Mouse (Mus musculus) liver, postnatal 0 days (tissue): Measurements from ENCODE around the gene Cep170. TPM values are rescaled to one million over a fixed set of nuclear protein-coding genes. Genes with fewer than 3 reads are reported as not detected.

Experiments
- ATAC-seq: fragments of 200-750 bp; cut with Nextera tagmentation; 2 replicates; pipeline ENCODE4 v1.8.0; 2017; ENCODE audit warnings: mild to moderate bottlenecking, moderate library complexity
- DNase-seq: peaks from one replicate; pipeline ENCODE4 v3.0.0-alpha.2; 2016
- H3K27ac ChIP-seq: fragments of 300-500 bp; sonication (generic); 2 replicates; pipeline ENCODE4 v1.5.1; 2014; ENCODE audit warnings: antibody characterized with exemption, moderate library complexity, mild to moderate bottlenecking, low read depth
- H3K27me3 ChIP-seq: fragments of 300-500 bp; sonication (generic); 2 replicates; pipeline ENCODE4 v1.6.1; 2014; ENCODE audit warnings: low read length, control low read depth, mixed read lengths; ENCODE audit not compliant: insufficient read depth
- H3K36me3 ChIP-seq: fragments of 300-500 bp; sonication (generic); replicated peaks from 2 replicates; pipeline ENCODE4 v1.6.1; 2014; ENCODE audit warnings: mild to moderate bottlenecking, control low read depth, low read length, moderate library complexity, mixed read lengths; ENCODE audit not compliant: insufficient read depth
- H3K4me1 ChIP-seq: fragments of 300-500 bp; sonication (generic); 2 replicates; pipeline ENCODE4 v1.6.1; 2014; ENCODE audit warnings: antibody characterized with exemption, mild to moderate bottlenecking, control low read depth; ENCODE audit not compliant: insufficient read depth
- H3K4me2 ChIP-seq: fragments of 300-500 bp; sonication (generic); 2 replicates; pipeline ENCODE4 v1.6.1; 2014; ENCODE audit warnings: low read depth, mild to moderate bottlenecking, low read length, moderate library complexity, mixed read lengths
- H3K4me3 ChIP-seq: fragments of 300-500 bp; sonication (generic); 2 replicates; pipeline ENCODE4 v1.5.1; 2014; ENCODE audit warnings: low read depth, low read length
- H3K9ac ChIP-seq: fragments of 300-500 bp; sonication (generic); replicated peaks from 2 replicates; pipeline ENCODE4 v1.6.1; 2014; ENCODE audit warnings: mild to moderate bottlenecking, moderate library complexity
- H3K9me3 ChIP-seq: fragments of 300-500 bp; sonication (generic); 2 replicates; pipeline ENCODE4 v1.6.1; 2016; ENCODE audit warnings: mild to moderate bottlenecking, control low read depth, low read length, mixed read lengths
- CTCF ChIP-seq: sonication (generic); IDR thresholded peaks from 2 replicates; pipeline ENCODE4 v1.5.1; 2016; ENCODE audit warnings: antibody characterized with exemption, low read depth
- EP300 ChIP-seq: IDR thresholded peaks from 2 replicates; pipeline ENCODE4 v1.6.1; 2016; ENCODE audit warnings: antibody characterized with exemption, low read depth, mild to moderate bottlenecking
- WGBS: fragments of 180-500 bp; shearing (Covaris S2); extraction: QIAGEN DNeasy Blood & Tissue Kit; methylation state at CpG from one replicate; pipeline ENCODE4 v1.1.7; 2014; ENCODE audit not compliant: insufficient replicate concordance; 5-methylcytosine and 5-hydroxymethylcytosine counted together
- microRNA counts: library from miRNA; unstranded; fragments of <30 nt; microRNA quantifications from one replicate; lab custom pipeline; 2015
- microRNA-seq: library from miRNA; unstranded; fragments of <30 nt; microRNA quantifications from one replicate; pipeline ENCODE4, GENCODE M21; 2016
- polyA plus RNA-seq: library from polyadenylated mRNA; unstranded; fragments of >200 nt; fragmentation: Nextera tagmentation; extraction: Ambion mirVana; gene quantifications from 2 replicates; pipeline ENCODE4 v1.2.1, GENCODE M21; 2015

Cep170 gene
- polyA plus RNA-seq, 1 experiment from 2014 or later = 4.4 TPM

- ATAC-seq (no peak), DNase-seq (no peak)
- no peak for TF ChIP-seq EP300
- Histone ChIP-seq H3K4me3 (no peak overlapping the region), H3K9me3 (no peaks in the 10 kb centered on the region), H3K27ac (no peak overlapping the region), H3K36me3 (no peaks in the 10 kb centered on the region), H3K4me1 (no peaks in the 10 kb centered on the region), H3K4me2 (no peak overlapping the region), H3K9ac (no peak overlapping the region), H3K27me3 (no peaks in the 10 kb centered on the region)
- 81% methylated on average over 11 of the region's 11 CpGs for WGBS
These were observed 122.8 kb downstream of the Cep170 start for GRCm38 (mm10) chr1:176691101-176691500.

- no peak overlapping the region for H3K4me3 ChIP-seq
- no peak for DNase-seq
- WGBS = 74% methylated on average over 6 of the region's 6 CpGs
- TF ChIP-seq CTCF (no peak), EP300 (no peak)
- no peaks in the 10 kb centered on the region for H3K4me1 ChIP-seq
- no peak for ATAC-seq
- no peak overlapping the region for H3K27ac ChIP-seq
- no peaks in the 10 kb centered on the region for H3K9me3 ChIP-seq
- no peak overlapping the region for H3K9ac ChIP-seq
- H3K36me3 ChIP-seq = no peaks in the 10 kb centered on the region
- no peak overlapping the region for H3K4me2 ChIP-seq
- no peaks in the 10 kb centered on the region for H3K27me3 ChIP-seq
These were observed 125.5 kb downstream of the Cep170 start for GRCm38 (mm10) chr1:176688251-176688880.

MicroRNAs within 50 kb of the gene (microRNA counts, 519-probe panel; counts per million panel counts)
- 4,956 counts per million, percentile 56 among the panel's probes with 10 or more counts for microRNA mmu-miR-350 (lab: Ali Mortazavi, UCI)

Small RNA genes within 50 kb of the gene (microRNA-seq; reads per million reads assigned to microRNA genes)
- 312 reads per million, percentile 56 among the genes with 10 or more reads in this experiment for gene Mir350

Other genes starting within 250 kb of the Cep170 start
- 4.2 and 4.5 TPM in 2 replicates for gene Sdccag8, start 593 bp upstream of the Cep170 start, polyA plus RNA-seq